Mouse (Mus musculus) urinary bladder, postnatal 4 days (tissue): ENCODE measurements around the gene Creb3.
"Not testable (repeated sequence)": the region's sequence is repeated elsewhere in the genome, so short reads cannot be mapped to it uniquely, and the experiment has no call there.

ENCODE experiments used
- DNase-seq, 2 experiments: peaks; one replicate each; pipeline ENCODE4 v3.0.0; 2021 to 2022; ENCODE audit warnings: low spot score in 2 of 2

The Creb3 gene

DNA sequence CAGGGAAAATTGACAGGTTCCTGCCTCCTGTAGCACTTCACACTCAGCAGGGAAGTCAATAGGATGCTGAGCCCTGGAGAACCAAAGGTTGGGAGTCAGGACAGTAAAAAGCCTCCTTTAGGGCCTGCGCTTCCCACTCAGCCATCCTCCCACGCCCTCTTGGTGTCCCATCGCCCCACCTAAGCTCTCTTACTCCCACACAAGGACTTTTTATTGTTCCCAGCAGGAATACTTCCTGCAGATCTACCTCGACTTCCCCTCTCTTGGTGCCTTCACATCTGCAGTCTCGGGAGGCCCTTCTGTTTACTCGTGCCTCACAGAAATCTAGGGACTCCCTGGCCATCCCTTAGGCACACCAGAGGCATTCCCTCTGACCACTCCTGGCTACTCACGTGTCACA is 21.3 kb downstream of the Creb3 start:
- DNase-seq = no peak

DNA sequence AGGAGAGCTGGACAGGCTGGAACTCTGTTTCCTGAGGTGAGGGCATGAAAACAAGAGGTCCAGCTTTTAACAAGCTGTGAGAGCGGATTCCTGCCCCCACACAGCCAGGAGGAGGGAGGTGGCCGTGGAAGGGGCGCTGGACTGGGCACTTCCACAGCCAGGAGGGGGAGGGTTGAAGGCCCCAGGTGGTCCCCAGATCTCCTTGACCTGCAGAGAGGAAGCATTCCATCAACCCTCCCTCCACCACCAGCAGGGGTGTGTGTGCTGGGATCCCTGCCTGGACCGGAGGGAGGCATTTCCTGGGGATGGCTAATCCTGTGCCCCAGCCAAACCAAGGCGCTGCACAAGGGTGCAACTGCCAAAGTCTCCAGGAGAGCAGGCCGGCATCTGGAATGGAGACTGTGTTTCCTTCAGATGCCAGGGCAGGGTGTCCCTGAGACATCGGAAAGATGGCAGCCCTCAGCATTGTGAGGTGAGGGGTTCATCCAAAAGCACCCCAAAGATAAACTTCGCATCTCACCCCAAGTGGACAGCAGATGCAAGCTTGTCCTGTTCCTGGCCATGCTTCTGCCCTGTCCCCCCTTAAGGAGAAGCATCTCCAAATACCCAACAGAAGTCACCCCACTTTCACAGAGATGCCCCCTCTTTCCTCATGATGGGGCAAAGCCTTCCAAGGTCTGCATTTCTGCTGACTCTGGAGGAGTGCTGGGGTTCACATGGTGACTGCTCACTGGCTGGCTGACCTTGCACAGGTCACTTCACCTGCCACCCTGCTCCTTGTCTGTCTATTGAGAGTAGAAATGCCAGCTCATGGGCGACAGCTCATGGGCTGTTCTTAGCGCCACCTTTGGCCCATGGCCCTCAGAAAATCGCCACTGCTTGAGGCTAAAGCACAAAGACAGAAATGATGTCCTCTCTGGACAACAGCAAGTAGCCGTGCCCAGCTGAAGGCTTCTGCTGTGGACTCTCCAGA is 22.6 kb downstream of the Creb3 start, which contains the start of gene Msmp:
Gene Msmp (minus strand): TSS at position 51 of the 973 bp plus-strand sequence.
- no peak for DNase-seq

DNA sequence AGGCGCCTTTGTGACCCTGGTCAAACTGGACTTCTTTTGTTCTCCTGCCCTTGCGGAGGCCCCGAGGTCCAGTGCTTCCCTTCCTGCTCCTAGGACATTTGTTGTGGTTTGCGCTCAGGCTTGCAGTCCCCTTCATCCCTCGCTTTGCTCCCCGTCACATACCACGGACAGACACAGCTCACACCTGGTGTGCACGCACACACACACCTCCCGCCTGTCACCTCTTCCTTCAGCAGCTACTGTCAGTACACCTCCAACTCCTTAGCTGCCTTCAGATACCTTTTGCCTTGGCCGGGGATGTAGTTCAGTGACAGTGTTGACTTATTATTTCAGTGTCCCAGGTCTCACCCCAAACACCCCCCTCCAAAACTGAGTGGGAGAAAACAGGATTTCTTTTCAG is 23.6 kb downstream of the Creb3 start:
- no peak for DNase-seq

DNA sequence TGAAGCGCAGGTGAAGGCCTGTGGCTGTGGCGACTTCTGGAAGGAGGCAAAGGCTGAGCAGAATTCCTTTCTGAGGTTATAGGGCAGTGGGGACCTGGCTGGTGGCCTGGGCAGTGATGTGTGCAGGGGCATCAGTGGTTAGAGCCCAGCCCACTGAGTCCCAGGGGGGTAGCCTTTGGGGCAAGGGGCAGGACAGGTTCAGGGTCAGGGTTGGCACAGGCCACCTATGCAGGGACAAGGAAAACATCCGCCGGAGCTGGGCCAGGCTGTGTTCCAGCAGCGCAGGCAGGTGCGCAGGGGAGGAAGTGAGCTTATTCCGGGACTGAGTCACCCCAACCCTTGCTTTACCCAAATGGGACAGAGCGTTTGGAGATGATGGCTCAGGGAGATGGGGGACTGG is 24.3 kb downstream of the Creb3 start:
- DNase-seq = no peak

DNA sequence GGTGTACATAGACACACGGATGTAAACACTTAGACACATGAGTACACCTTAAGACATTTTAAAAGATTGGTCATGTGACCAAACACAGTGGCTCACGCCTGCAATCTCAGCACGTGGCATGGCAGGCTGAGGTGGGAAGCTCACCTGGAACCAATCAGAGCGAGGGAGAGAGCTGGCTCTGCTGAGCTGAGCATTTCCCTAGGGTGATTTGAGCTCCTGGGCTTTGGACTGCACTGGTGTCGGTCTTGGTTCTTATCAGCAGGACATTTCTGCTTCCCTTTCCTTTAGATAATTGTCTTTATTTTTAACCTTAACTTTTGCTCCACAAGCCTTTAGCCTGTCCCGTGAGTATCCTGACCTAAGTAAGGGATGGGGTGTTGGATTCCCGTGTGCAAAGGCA is 25.5 kb downstream of the Creb3 start:
- no peak for DNase-seq

DNA sequence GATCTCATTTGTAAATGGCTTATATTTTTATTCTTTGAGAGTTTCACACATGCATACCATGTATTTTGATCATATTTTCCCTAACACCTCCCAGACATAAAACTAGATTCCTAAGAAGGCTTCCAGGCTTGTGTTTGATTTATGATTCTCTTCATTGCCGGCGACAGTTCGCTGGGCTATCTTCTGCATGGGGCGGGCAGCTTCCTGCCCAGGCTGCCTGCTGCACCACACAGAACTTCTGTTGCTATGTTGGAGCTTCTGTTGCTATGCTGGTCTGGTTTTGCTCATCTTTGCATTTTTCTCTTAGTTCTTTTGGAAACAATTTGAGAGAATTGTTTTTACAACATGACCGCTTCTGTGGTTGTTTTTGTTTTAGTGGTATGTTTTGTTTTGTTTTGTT is 29.4 kb downstream of the Creb3 start:
- no peak for DNase-seq

DNA sequence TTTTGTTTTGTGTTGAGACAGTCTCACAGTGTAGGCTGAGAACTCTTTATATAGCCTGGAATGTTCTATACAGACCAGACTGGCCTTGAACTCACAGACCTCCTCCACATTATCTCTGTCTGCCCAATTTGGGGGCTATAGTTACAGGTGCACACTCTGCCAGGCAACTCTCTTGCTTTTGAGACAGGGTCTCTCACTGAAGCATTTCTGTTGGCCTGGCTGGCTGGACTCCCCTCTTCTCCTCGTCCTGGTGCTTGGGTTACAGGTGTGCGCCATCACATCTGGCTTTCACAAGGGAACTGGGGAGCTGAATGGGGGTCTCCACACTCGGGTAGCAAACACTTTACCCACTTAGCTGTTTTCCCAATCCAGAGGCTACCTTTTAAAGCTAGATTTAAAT is 29.8 kb downstream of the Creb3 start:
- DNase-seq = no peak

DNA sequence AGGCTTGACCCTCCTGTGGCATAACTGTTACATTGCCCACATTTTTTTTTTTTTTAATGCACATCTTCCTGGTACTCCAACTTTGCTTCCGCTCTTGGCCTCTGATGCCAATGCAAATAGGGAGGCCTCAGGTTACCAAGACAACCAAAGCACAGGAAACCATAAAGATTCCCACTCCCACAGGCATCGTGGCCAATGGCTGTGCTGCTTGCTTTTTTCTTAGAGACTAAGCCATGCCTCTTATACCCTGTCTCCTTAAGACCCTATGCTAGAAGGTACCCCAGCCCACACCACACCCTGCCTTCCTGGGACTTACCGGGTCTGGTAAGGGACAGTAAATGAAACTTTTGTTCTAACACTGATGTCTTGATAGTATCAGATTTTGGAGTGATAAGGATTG is 31.3 kb downstream of the Creb3 start:
- DNase-seq = no peak

DNA sequence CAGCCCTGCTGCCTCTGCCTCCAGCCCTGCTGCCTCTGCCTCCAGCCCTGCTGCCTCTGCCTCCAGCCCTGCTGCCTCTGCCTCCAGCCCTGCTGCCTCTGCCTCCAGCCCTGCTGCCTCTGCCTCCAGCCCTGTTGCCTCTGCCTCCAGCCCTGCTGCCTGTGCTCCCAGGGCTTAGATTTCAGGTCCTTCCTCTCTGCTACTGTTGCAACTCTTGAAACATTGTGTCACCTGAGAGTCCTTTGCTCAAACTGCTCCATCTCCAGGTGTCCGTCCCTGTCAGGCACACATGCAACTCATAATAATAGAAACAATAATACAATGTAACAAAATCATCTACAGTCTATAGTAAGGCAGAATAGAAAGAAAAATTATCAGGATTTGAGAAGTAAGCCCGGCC is 34.5 kb downstream of the Creb3 start:
- DNase-seq = not testable (repeated sequence)

DNA sequence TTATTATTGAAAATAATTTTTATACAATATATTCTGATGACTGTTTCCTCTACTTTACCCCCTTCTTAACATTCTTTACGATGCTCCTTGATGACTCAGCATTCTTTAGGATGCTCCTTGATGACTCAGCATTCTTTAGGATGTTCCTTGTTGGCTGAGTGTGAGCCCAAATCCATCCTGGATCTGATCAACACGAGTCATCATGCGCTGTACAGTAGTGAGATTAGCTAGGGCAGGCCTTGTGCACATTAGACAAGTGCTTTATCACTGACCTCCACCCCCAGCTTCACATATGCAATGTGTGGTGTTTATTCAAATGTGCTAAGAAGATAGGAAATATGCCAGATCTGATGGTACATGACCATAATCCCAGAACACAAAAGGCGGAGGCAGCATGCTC is 36.1 kb downstream of the Creb3 start:
- DNase-seq = no peak

DNA sequence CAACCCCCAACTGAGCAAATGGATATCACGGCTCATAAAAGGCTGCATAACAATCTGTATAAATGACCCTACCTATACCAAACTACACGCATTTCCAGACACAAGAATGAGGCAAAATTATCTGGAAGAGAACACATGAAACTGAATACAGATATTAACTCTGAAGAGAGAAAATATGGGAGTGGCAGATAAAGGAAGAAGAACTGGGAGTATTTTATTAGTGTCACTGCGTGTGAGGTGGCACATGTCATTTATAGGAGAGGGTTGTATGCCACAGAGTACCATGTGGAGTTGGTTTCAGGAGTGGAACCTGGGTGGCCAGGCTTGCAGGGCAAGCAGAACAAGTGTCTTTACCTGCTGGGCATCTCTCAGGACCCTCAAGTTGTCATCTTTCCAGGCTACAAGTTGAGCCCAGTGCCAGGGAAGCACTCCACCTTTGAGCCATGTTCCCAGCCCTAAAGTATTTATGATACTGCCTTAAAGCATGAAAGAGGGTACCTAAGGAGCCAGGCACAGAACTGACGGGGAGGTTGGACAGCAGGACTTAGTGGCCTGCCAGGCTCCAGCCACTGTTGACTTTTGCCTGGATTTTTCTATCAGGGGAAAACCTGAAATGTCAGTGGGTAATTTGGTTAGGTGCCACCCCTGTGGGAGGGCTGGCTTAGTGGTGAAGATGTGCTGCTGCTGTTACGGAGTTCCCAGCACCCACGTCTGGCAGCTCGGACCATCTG is 36.7 kb downstream of the Creb3 start:
- no peak for DNase-seq

DNA sequence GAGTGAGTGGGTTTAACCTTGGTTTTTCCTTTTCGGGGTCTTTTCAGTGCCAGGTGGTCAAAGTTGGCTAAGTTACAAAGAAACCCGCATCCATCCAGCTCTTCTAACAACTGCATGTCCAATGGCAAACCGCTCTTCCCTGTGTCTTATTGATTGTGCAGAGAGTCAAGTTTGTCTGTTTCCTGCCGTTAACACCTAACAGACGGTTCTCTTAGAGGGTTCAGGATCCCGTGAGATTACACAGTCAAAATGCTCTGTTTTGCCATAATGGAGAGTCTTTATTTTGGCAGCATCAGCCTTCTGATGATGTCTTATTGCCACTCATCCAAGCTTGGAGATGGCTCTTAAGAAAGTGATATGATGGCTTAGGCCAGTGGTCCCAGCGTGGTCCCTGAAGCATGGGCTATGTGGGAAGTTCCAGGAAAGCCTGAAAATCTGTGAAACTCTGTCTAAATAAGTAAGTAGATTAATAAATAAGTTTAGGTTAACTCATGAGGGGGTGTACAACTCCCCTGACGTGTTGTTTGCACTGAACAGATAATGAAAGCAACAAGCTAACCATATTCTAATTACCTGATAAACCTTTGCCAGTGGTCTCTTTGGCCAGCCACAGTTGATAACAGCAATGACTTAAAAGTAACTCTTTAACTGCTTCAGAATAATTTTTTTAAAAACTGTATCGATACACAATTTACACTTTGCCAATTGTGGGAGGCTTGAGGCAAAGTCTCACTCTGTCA is 38.2 kb downstream of the Creb3 start:
- no peak for DNase-seq

DNA sequence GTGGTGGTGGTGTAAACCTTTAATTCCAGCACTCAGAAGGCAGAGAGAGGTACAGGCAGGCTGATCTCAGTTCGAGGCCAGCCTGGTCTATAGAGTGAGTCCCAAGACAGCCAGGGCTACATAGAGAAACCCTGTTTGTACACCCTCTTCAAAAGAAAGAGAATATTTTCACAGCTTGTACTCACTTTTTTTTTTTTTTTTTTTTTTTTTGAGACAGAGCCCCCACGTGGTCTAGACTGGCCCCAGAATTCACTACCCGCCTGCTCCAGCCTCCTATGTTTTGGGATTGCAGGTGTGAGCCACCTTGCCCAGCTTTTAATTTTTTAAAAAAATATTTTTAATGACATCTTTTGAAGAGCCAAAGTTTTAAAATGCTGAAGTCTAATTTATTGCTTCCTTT is 42.0 kb downstream of the Creb3 start:
- no peak for DNase-seq

DNA sequence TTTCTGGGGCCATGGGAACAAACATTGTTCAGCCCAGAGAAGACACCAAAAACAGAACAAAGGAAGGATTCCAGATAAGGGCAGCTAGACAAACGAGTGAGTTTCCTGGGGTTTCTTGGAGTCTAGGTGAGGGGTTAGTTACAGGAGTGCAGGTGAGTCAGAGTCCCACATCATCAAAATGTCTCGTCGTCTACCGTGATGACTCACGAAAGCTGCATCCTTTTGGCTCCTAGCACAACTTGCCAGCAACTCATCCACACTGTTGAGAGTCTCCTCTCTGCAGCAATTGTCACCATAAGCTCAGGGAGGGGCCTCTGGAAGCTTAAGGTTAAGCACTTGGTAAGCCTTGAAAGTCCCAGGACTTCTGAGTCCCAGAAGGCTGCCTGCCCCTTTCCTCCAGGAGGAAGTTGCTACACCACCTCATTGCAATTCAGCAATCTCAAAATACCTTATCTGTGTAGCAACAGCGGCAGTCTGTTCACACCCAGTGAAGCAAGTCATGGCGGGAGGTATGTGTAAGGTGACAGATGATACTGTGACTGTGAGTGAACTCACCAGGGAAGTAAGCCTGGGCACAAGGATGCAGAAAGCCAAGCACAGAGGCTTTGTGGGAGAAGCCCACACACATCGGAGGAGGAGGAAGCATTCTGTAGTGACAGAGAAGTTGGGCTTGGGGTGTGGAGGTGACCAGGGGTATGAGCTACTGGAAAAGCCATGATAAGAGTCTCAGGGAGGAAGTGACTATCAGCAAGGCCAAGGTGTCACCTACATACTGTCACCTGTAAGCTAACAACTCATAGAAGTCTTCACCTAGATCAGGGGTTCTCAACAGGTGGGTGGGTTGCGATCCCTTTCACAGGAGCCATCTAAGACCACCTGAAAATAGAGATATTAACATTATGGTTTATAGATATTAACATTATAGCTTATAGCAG is 42.9 kb downstream of the Creb3 start:
- no peak for DNase-seq

DNA sequence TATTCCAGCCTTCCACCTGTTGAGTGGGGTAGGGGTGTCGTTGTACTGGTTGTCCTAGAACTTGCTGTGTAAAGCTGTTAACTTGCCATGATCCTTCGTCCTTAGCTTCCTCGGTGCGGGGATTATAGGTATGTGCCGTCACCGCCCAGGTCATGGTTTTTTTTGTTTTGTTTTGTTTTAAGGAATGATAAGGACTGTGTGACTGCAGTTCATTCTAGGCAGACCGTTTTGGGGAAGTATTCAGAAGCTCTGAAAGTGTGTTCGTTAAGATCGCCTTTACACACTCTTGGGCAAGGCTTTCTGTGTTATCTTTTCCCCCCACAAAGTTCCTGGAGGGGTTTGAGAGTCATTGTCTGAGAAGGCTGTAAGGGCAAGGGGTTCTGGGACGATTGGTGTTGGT is 50.4 kb downstream of the Creb3 start:
- no peak for DNase-seq

DNA sequence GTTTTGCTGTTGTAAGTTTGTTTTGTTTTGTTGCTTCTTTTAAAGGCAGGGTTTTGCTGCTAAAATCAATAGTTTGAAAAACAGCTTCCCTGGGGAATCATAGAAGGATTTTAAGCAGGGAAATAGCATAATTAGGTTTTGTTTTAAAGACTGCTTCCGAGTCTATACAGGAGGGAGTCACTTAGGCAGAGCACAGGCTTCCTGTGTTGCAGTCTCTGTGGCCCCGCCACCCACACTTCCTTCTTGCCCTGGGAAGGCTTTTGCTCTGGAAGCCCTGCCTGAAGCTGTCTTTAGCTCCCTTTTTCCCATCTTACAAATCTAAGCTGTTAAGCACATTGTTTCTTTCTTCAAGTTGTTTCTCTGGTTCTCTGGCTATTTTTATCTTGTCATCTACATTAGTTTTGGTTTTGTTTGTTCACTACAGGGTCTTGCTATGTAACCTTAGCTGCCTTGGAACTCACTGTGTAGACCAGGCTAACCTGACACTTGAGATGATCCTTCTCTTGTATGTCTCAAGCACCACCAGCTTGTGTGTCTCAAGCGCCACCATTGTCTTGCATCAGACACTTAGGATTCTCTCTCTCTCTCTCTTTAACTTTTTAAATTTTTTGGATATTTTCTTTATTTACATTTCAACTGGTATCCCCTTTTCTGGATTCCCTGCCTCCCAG is 51.1 kb downstream of the Creb3 start:
- no peak for DNase-seq
